Mouse (Mus musculus): Measurements from ENCODE around the gene Dennd1a.

Dennd1a gene

GRCm38 (mm10) chr2:37872791-37873190, 414.4 kb downstream of the Dennd1a start:
- Histone ChIP-seq H3K4me3 (replicated peaks; ENCODE audit: low read length) (no peak overlapping the region), H3K27me3 (ENCODE audit: insufficient read depth, low read length) (no peaks in the 10 kb centered on the region), H3K36me3 (ENCODE audit: insufficient read depth, low read length) (no peaks in the 10 kb centered on the region), H3K9me3 (ENCODE audit: low read length) (no peaks in the 10 kb centered on the region), H3K4me1 (replicated peaks; ENCODE audit: low read depth, low read length) (no peaks in the 10 kb centered on the region)
- TF ChIP-seq POU5F1 (IDR thresholded peaks at IDR 0.05; ENCODE audit: borderline replicate concordance, low read length), result no peak
- TF ChIP-seq NANOG (IDR thresholded peaks at IDR 0.05; ENCODE audit: borderline replicate concordance, low read length), result no peak
- no peak for TF ChIP-seq CTCF (conservative IDR thresholded peaks at IDR 0.05; ENCODE audit: low read length)

GRCm38 (mm10) chr2:37869628-37870027, 417.6 kb downstream of the Dennd1a start:
- no peaks in the 10 kb centered on the region for H3K4me1 ChIP-seq (replicated peaks; ENCODE audit: low read depth, low read length)
- no peaks in the 10 kb centered on the region for H3K36me3 ChIP-seq (ENCODE audit: insufficient read depth, low read length)
- TF ChIP-seq NANOG (IDR thresholded peaks at IDR 0.05; ENCODE audit: borderline replicate concordance, low read length) (no peak), CTCF (conservative IDR thresholded peaks at IDR 0.05; ENCODE audit: low read length) (no peak), POU5F1 (IDR thresholded peaks at IDR 0.05; ENCODE audit: borderline replicate concordance, low read length) (no peak)
- no peaks in the 10 kb centered on the region for H3K27me3 ChIP-seq (ENCODE audit: insufficient read depth, low read length)
- no peak overlapping the region for H3K4me3 ChIP-seq (replicated peaks; ENCODE audit: low read length)
- no peaks in the 10 kb centered on the region for H3K9me3 ChIP-seq (ENCODE audit: low read length)

- no peaks in the 10 kb centered on the region for H3K4me1 ChIP-seq (replicated peaks; ENCODE audit: low read depth, low read length)
- no peaks in the 10 kb centered on the region for H3K9me3 ChIP-seq (ENCODE audit: low read length)
- no peaks in the 10 kb centered on the region for H3K36me3 ChIP-seq (ENCODE audit: insufficient read depth, low read length)
- no peak for TF ChIP-seq NANOG (IDR thresholded peaks at IDR 0.05; ENCODE audit: borderline replicate concordance, low read length)
- no peak for TF ChIP-seq POU5F1 (IDR thresholded peaks at IDR 0.05; ENCODE audit: borderline replicate concordance, low read length)
- TF ChIP-seq CTCF (conservative IDR thresholded peaks at IDR 0.05; ENCODE audit: low read length), result no peak
- H3K4me3 ChIP-seq (replicated peaks; ENCODE audit: low read length), result no peak overlapping the region
- no peaks in the 10 kb centered on the region for H3K27me3 ChIP-seq (ENCODE audit: insufficient read depth, low read length)
These were observed 419.8 kb downstream of the Dennd1a start for GRCm38 (mm10) chr2:37867387-37867786.

- Histone ChIP-seq H3K4me1 (replicated peaks; ENCODE audit: low read depth, low read length) (no peaks in the 10 kb centered on the region), H3K27me3 (ENCODE audit: insufficient read depth, low read length) (no peaks in the 10 kb centered on the region), H3K36me3 (ENCODE audit: insufficient read depth, low read length) (no peaks in the 10 kb centered on the region), H3K4me3 (replicated peaks; ENCODE audit: low read length) (no peak overlapping the region), H3K9me3 (ENCODE audit: low read length) (no peaks in the 10 kb centered on the region)
- TF ChIP-seq POU5F1 (IDR thresholded peaks at IDR 0.05; ENCODE audit: borderline replicate concordance, low read length) (no peak), CTCF (conservative IDR thresholded peaks at IDR 0.05; ENCODE audit: low read length) (no peak), NANOG (IDR thresholded peaks at IDR 0.05; ENCODE audit: borderline replicate concordance, low read length) (no peak)
These were observed 429.7 kb downstream of the Dennd1a start for GRCm38 (mm10) chr2:37857472-37857871.

GRCm38 (mm10) chr2:37856955-37857354, 430.2 kb downstream of the Dennd1a start:
- TF ChIP-seq POU5F1 (IDR thresholded peaks at IDR 0.05; ENCODE audit: borderline replicate concordance, low read length) (no peak), CTCF (conservative IDR thresholded peaks at IDR 0.05; ENCODE audit: low read length) (no peak), NANOG (IDR thresholded peaks at IDR 0.05; ENCODE audit: borderline replicate concordance, low read length) (no peak)

GRCm38 (mm10) chr2:37855226-37855625, 432.0 kb downstream of the Dennd1a start:
- Histone ChIP-seq H3K4me3 (replicated peaks; ENCODE audit: low read length) (no peak overlapping the region), H3K9me3 (ENCODE audit: low read length) (no peaks in the 10 kb centered on the region), H3K4me1 (replicated peaks; ENCODE audit: low read depth, low read length) (no peaks in the 10 kb centered on the region), H3K27me3 (ENCODE audit: insufficient read depth, low read length) (no peaks in the 10 kb centered on the region), H3K36me3 (ENCODE audit: insufficient read depth, low read length) (no peaks in the 10 kb centered on the region)
- TF ChIP-seq NANOG (IDR thresholded peaks at IDR 0.05; ENCODE audit: borderline replicate concordance, low read length), result no peak
- no peak for TF ChIP-seq POU5F1 (IDR thresholded peaks at IDR 0.05; ENCODE audit: borderline replicate concordance, low read length)
- TF ChIP-seq CTCF (conservative IDR thresholded peaks at IDR 0.05; ENCODE audit: low read length), result no peak

More at GRCm38 (mm10) chr2:37856955-37857354, 430.2 kb downstream of the Dennd1a start:
- Histone ChIP-seq H3K27me3 (ENCODE audit: insufficient read depth, low read length) (no peaks in the 10 kb centered on the region), H3K9me3 (ENCODE audit: low read length) (no peaks in the 10 kb centered on the region), H3K4me3 (replicated peaks; ENCODE audit: low read length) (no peak overlapping the region), H3K36me3 (ENCODE audit: insufficient read depth, low read length) (no peaks in the 10 kb centered on the region), H3K4me1 (replicated peaks; ENCODE audit: low read depth, low read length) (no peaks in the 10 kb centered on the region)

- Histone ChIP-seq H3K27me3 (ENCODE audit: insufficient read depth, low read length) (no peaks in the 10 kb centered on the region), H3K36me3 (ENCODE audit: insufficient read depth, low read length) (no peaks in the 10 kb centered on the region), H3K4me1 (replicated peaks; ENCODE audit: low read depth, low read length) (no peaks in the 10 kb centered on the region; the same call in 1 of the 2 replicates), H3K9me3 (ENCODE audit: low read length) (no peaks in the 10 kb centered on the region), H3K4me3 (replicated peaks; ENCODE audit: low read length) (no peak overlapping the region)
- TF ChIP-seq CTCF (conservative IDR thresholded peaks at IDR 0.05; ENCODE audit: low read length) (no peak), POU5F1 (IDR thresholded peaks at IDR 0.05; ENCODE audit: borderline replicate concordance, low read length) (no peak), NANOG (IDR thresholded peaks at IDR 0.05; ENCODE audit: borderline replicate concordance, low read length) (no peak)
These were observed 433.2 kb downstream of the Dennd1a start for GRCm38 (mm10) chr2:37853878-37854435.

GRCm38 (mm10) chr2:37850626-37851025, 436.6 kb downstream of the Dennd1a start:
- Histone ChIP-seq H3K36me3 (ENCODE audit: insufficient read depth, low read length) (no peaks in the 10 kb centered on the region), H3K9me3 (ENCODE audit: low read length) (no peaks in the 10 kb centered on the region), H3K4me3 (replicated peaks; ENCODE audit: low read length) (no peak overlapping the region), H3K27me3 (ENCODE audit: insufficient read depth, low read length) (no peaks in the 10 kb centered on the region), H3K4me1 (replicated peaks; ENCODE audit: low read depth, low read length) (no peaks in the 10 kb centered on the region; the same call in 1 of the 2 replicates)
- TF ChIP-seq POU5F1 (IDR thresholded peaks at IDR 0.05; ENCODE audit: borderline replicate concordance, low read length) (no peak), NANOG (IDR thresholded peaks at IDR 0.05; ENCODE audit: borderline replicate concordance, low read length) (no peak), CTCF (conservative IDR thresholded peaks at IDR 0.05; ENCODE audit: low read length) (no peak)

- Histone ChIP-seq H3K4me1 (replicated peaks; ENCODE audit: low read depth, low read length) (no peaks in the 10 kb centered on the region; the same call in 1 of the 2 replicates), H3K36me3 (ENCODE audit: insufficient read depth, low read length) (no peaks in the 10 kb centered on the region), H3K9me3 (ENCODE audit: low read length) (no peaks in the 10 kb centered on the region), H3K27me3 (ENCODE audit: insufficient read depth, low read length) (no peaks in the 10 kb centered on the region), H3K4me3 (replicated peaks; ENCODE audit: low read length) (no peak overlapping the region)
- TF ChIP-seq POU5F1 (IDR thresholded peaks at IDR 0.05; ENCODE audit: borderline replicate concordance, low read length), result no peak
- peak; percentile 62 for TF ChIP-seq CTCF (conservative IDR thresholded peaks at IDR 0.05; ENCODE audit: low read length)
- TF ChIP-seq NANOG (IDR thresholded peaks at IDR 0.05; ENCODE audit: borderline replicate concordance, low read length), result no peak
These were observed 437.8 kb downstream of the Dennd1a start for GRCm38 (mm10) chr2:37849357-37849756.
